Mouse (Mus musculus) cerebellum, adult 2 months (tissue): ENCODE data around the gene Ranbp3l.

Experiments used
- CTCF ChIP-seq: fragments of 200-500 bp; IDR thresholded peaks from 2 replicates; pipeline ENCODE4 v1.5.1; 2011; ENCODE audit warnings: low read depth, mild to moderate bottlenecking, control low read depth, low read length, moderate library complexity, borderline replicate concordance; ENCODE audit not compliant: insufficient read depth
- POLR2A ChIP-seq: fragments of 200-500 bp; IDR thresholded peaks from 2 replicates; pipeline ENCODE4 v1.6.1; 2011; ENCODE audit warnings: low read length, control low read depth, borderline replicate concordance; ENCODE audit not compliant: insufficient read depth

- TF ChIP-seq CTCF (no peak), POLR2A (no peak)
Measured at GRCm38 (mm10) chr15:9087895-9088682, 120.3 kb downstream of the Ranbp3l start.
